Mouse (Mus musculus) cerebral cortex, adult 2 months (tissue): Measurements from ENCODE around the gene Trim14.

Experiments
- WGBS: fragments of 180-500 bp; shearing (Covaris S2); methylation state at CpG from one replicate; pipeline ENCODE4 v1.1.7; 2018; 5-methylcytosine and 5-hydroxymethylcytosine counted together

Trim14 gene

GRCm38 (mm10) chr4:46479081-46479480, 56.9 kb downstream of the Trim14 start:
- 90% methylated on average over 2 of the region's 2 CpGs for WGBS

GRCm38 (mm10) chr4:46475101-46475500, 60.8 kb downstream of the Trim14 start:
- 93% methylated on average over 5 of the region's 5 CpGs for WGBS

GRCm38 (mm10) chr4:46465740-46466139, 70.2 kb downstream of the Trim14 start:
- 77% methylated on average over 3 of the region's 3 CpGs for WGBS

- 81% methylated on average over 7 of the region's 7 CpGs for WGBS
Measured at GRCm38 (mm10) chr4:46463130-46463830, 72.7 kb downstream of the Trim14 start.

- WGBS = 71% methylated on average over 2 of the region's 2 CpGs
Measured at GRCm38 (mm10) chr4:46458411-46458810, 77.5 kb downstream of the Trim14 start.

- WGBS = 95% methylated on average over 3 of the region's 3 CpGs
Measured at GRCm38 (mm10) chr4:46457186-46457585, 78.8 kb downstream of the Trim14 start.

GRCm38 (mm10) chr4:46456762-46457161, 79.2 kb downstream of the Trim14 start:
- WGBS = 89% methylated on average over 4 of the region's 4 CpGs

GRCm38 (mm10) chr4:46454097-46454864, 81.7 kb downstream of the Trim14 start:
- WGBS = 70% methylated on average over 5 of the region's 5 CpGs

GRCm38 (mm10) chr4:46452855-46453719, 82.9 kb downstream of the Trim14 start:
- 55% methylated on average over 13 of the region's 13 CpGs for WGBS

- under 1% methylated on average over 19 of the region's 19 CpGs for WGBS
Measured at GRCm38 (mm10) chr4:46452481-46452850, 83.5 kb downstream of the Trim14 start.

GRCm38 (mm10) chr4:46451758-46452480, 84.0 kb downstream of the Trim14 start:
- WGBS = under 1% methylated on average over 103 of the region's 111 CpGs

- WGBS = under 1% methylated on average over 69 of the region's 70 CpGs
Measured at GRCm38 (mm10) chr4:46451240-46451757, 84.6 kb downstream of the Trim14 start.

- under 1% methylated on average over 62 of the region's 66 CpGs for WGBS
Measured at GRCm38 (mm10) chr4:46450519-46451131, 85.3 kb downstream of the Trim14 start, which contains the start of gene Anp32b. Gene Anp32b (plus strand): TSS chr4:46450902.

GRCm38 (mm10) chr4:46450020-46450518, 85.9 kb downstream of the Trim14 start:
- 42% methylated on average over 7 of the region's 7 CpGs for WGBS

GRCm38 (mm10) chr4:46448886-46449285, 87.1 kb downstream of the Trim14 start:
- WGBS = 51% methylated on average over 6 of the region's 6 CpGs

GRCm38 (mm10) chr4:46447461-46447860, 88.5 kb downstream of the Trim14 start:
- WGBS = 33% methylated on average over 1 of the region's 1 CpGs

GRCm38 (mm10) chr4:46445237-46445945, 90.5 kb downstream of the Trim14 start:
- WGBS = 62% methylated on average over 9 of the region's 9 CpGs
